Mouse (Mus musculus): ENCODE data around the gene Hnf1b. TPM values are rescaled to one million over a fixed set of nuclear protein-coding genes. Genes with fewer than 3 reads are reported as not detected.

The Hnf1b gene
- polyA plus RNA-seq (2014; fragmentation: Nextera tagmentation; extraction: Ambion mirVana) = 4.5 and 5.0 TPM in 2 replicates

DNA sequence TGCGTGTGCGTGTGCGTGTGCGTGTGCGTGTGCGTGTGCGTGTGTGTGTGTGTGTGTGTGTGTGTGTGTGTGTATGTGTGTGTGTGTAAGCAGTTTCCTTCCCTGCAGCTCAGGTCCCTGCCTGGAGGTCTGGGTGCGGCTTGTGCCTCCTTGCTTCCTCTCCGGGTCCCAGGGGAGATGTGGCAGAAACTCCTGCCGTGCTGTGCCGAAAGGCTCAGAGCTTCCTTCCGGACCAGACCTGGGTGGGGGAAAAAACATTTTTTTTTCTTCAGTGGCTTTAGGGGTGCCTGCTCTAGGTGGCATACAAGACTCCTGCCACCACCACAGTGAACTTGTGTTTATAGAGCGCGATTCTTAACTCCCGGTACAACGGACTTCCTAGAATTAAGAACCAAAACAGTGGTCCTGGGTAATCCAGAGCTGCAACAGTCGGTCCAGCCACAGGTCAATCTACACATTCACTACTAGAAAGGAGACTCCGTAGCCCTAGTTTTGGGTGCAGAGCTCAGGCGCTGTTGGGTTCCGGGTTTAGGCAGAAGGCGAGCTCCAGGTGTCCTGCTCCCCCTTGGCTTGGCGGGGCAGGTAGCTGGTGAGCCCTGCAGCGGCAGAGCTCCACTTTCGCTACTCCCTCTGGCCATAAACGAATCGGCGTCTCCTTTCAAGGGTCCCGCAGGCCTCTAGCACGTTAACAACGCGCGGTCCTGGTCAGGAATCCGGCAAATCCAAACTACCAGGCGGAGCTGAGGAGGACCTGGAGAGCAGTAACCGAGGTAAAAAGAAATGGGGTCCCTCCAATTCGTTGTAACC is at the start of gene Hnf1b:
TSS of gene Hnf1b (plus strand) at position 535 of the 807 bp plus-strand sequence.
- 5% methylated on average over 33 of the region's 36 CpGs for WGBS
- no peak within 1 kb of the TSS; the same call in 1 of the 2 replicates for H3K27ac ChIP-seq (ENCODE audit: low read depth, low read length)
- peak within 1 kb of the TSS; percentile 3; the same call in 1 of the 2 replicates for H3K9ac ChIP-seq (ENCODE audit: low read depth, low read length)
- H3K4me2 ChIP-seq = peak within 1 kb of the TSS; percentile 56
- H3K4me3 ChIP-seq (ENCODE audit: low read depth, low read length) = peak within 1 kb of the TSS; percentile 34
- DNase-seq (ENCODE audit: low spot score) = peak; percentile 51
- ATAC-seq (replicated peaks; ENCODE audit: low FRiP score) = no peak
- H3K36me3 ChIP-seq (ENCODE audit: control insufficient read depth, insufficient read depth, low read length) = no peaks in the 10 kb centered on the region
- peaks cover 57% of the 10 kb centered on the region for H3K27me3 ChIP-seq (replicated peaks; ENCODE audit: control insufficient read depth, insufficient read depth, low read length)
- no peaks in the 10 kb centered on the region for H3K9me3 ChIP-seq (ENCODE audit: control insufficient read depth, low read length)
- no peaks in the 10 kb centered on the region for H3K4me1 ChIP-seq (replicated peaks; ENCODE audit: control insufficient read depth, insufficient read depth, low read length)

DNA sequence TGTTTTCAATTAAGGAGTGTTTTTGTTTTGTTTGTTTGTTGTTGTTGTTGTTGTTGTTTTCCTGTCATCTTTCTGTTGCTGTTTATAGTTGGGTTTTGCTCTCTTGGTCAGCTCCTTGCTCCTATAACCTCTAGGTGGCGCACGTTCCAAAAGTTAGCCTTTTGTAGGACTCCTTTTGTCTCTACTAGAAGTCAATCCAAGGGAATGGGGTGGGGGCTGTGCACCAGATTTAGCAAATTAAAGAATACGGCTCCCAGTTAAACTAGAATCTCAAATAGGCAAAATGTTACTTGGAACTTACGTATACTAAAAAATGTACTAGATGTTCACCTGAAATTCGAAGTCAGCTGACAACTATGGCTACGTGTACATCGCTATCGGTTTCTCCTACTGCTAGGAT is 47.7 kb upstream of the Hnf1b start:
- no peak overlapping the region for H3K4me2 ChIP-seq
- H3K36me3 ChIP-seq (ENCODE audit: control insufficient read depth, insufficient read depth, low read length) = no peaks in the 10 kb centered on the region
- ATAC-seq (replicated peaks; ENCODE audit: low FRiP score) = no peak
- no peaks in the 10 kb centered on the region for H3K27me3 ChIP-seq (replicated peaks; ENCODE audit: control insufficient read depth, insufficient read depth, low read length)
- no peaks in the 10 kb centered on the region for H3K4me1 ChIP-seq (replicated peaks; ENCODE audit: control insufficient read depth, insufficient read depth, low read length)
- WGBS = 66% methylated on average over 8 of the region's 8 CpGs
- H3K9me3 ChIP-seq (ENCODE audit: control insufficient read depth, low read length) = no peaks in the 10 kb centered on the region
- no peak for DNase-seq (ENCODE audit: low spot score)
- H3K4me3 ChIP-seq (ENCODE audit: low read depth, low read length) = no peak overlapping the region
- no peak overlapping the region for H3K9ac ChIP-seq (ENCODE audit: low read depth, low read length)
- H3K27ac ChIP-seq (ENCODE audit: low read depth, low read length) = no peak overlapping the region

DNA sequence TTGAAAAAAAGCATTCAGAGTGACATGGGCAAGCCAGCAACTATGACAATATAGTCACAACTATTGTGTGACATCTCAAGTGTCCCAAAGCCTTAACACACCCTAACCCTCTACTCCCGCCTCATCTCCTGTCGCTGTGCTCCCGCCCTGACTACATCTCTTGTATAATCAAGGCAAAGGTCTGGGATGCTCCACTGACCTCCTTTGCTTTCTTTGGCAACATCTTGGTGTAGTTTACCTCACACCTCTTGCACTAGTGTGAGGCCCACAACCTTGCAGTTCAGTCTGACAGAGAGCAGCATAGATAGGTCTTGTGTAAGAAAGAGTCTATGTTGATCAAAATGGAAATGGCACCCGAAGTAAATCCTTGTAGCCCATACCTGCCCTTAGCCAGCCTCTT is 47.3 kb upstream of the Hnf1b start:
- 89% methylated on average over 4 of the region's 4 CpGs for WGBS
- H3K36me3 ChIP-seq (ENCODE audit: control insufficient read depth, insufficient read depth, low read length) = no peaks in the 10 kb centered on the region
- H3K4me3 ChIP-seq (ENCODE audit: low read depth, low read length) = no peak overlapping the region
- no peaks in the 10 kb centered on the region for H3K4me1 ChIP-seq (replicated peaks; ENCODE audit: control insufficient read depth, insufficient read depth, low read length)
- H3K4me2 ChIP-seq = no peak overlapping the region
- ATAC-seq (replicated peaks; ENCODE audit: low FRiP score) (no peak), DNase-seq (ENCODE audit: low spot score) (no peak)
- no peaks in the 10 kb centered on the region for H3K9me3 ChIP-seq (ENCODE audit: control insufficient read depth, low read length)
- no peaks in the 10 kb centered on the region for H3K27me3 ChIP-seq (replicated peaks; ENCODE audit: control insufficient read depth, insufficient read depth, low read length)
- H3K27ac ChIP-seq (ENCODE audit: low read depth, low read length) = no peak overlapping the region
- no peak overlapping the region for H3K9ac ChIP-seq (ENCODE audit: low read depth, low read length)

DNA sequence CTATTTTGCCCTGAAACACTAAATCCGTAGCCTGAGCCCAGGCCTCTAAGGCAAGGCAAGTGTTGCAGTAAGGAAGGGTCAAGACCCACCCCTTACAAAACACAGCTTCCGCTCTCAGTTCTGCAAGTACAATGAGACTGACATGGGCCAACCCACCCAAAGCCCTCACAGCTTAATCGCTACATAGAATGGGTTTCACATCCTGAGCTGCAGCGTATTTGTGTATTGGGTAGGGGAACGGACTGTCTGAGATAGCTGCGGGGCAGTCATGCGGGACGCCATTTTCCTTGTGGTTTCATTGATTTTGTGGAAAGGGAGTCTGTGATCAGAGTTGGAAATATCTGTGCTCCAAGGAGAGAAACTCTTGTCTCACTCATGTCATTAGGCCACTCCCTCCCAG is 39.4 kb upstream of the Hnf1b start:
- Histone ChIP-seq H3K9me3 (ENCODE audit: control insufficient read depth, low read length) (no peaks in the 10 kb centered on the region), H3K4me2 (no peak overlapping the region), H3K27ac (ENCODE audit: low read depth, low read length) (no peak overlapping the region), H3K4me3 (ENCODE audit: low read depth, low read length) (no peak overlapping the region), H3K4me1 (replicated peaks; ENCODE audit: control insufficient read depth, insufficient read depth, low read length) (no peaks in the 10 kb centered on the region), H3K27me3 (replicated peaks; ENCODE audit: control insufficient read depth, insufficient read depth, low read length) (no peaks in the 10 kb centered on the region), H3K9ac (ENCODE audit: low read depth, low read length) (no peak overlapping the region), H3K36me3 (ENCODE audit: control insufficient read depth, insufficient read depth, low read length) (no peaks in the 10 kb centered on the region)
- no peak for ATAC-seq (replicated peaks; ENCODE audit: low FRiP score)
- 84% methylated on average over 8 of the region's 8 CpGs for WGBS
- DNase-seq (ENCODE audit: low spot score) = no peak

DNA sequence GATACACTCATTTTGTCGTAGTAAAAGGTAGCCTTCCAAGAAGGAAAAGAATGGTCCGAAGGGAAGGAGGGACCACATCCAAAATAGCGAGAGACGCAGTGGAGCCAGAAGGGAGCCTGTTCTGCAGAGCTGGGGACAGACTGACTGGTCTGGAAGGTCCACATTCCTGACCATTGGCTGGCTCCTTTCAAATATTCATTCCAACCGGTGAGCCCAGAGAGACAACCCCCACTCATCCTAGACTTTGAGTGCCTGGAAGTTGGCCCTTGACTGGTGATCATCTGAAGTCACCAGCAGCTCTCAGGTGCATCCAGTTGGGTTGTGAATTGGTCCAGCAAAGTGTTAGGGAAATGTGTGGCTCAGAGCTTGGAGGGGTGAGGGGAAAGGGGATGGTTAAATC is 34.7 kb upstream of the Hnf1b start:
- ATAC-seq (replicated peaks; ENCODE audit: low FRiP score) = no peak
- H3K9ac ChIP-seq (ENCODE audit: low read depth, low read length) = no peak overlapping the region
- 73% methylated on average over 5 of the region's 5 CpGs for WGBS
- H3K27ac ChIP-seq (ENCODE audit: low read depth, low read length) = no peak overlapping the region
- H3K4me2 ChIP-seq = no peak overlapping the region
- no peaks in the 10 kb centered on the region for H3K36me3 ChIP-seq (ENCODE audit: control insufficient read depth, insufficient read depth, low read length)
- no peaks in the 10 kb centered on the region for H3K4me1 ChIP-seq (replicated peaks; ENCODE audit: control insufficient read depth, insufficient read depth, low read length)
- no peaks in the 10 kb centered on the region for H3K27me3 ChIP-seq (replicated peaks; ENCODE audit: control insufficient read depth, insufficient read depth, low read length)
- no peak overlapping the region for H3K4me3 ChIP-seq (ENCODE audit: low read depth, low read length)
- no peak for DNase-seq (ENCODE audit: low spot score)
- H3K9me3 ChIP-seq (ENCODE audit: control insufficient read depth, low read length) = no peaks in the 10 kb centered on the region

DNA sequence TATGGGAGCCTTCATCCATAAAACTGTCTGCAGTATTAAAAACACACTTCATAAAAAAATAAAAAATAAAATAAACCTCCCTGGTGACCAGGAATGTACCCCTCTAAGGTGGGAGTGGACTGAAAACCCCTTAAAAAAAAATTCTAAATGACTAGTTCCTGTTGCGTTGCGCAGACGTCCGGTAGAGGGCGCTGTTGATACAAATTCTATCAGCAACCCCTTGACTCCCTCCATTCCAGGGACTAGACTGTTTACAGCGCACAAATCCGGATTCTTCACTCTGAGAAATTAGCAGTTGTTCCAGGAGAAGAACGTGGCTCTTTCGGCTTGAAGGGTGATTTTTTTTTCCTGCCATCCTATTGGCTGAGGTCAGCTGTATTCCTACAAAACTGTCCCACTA is 34.2 kb upstream of the Hnf1b start:
- no peak overlapping the region for H3K27ac ChIP-seq (ENCODE audit: low read depth, low read length)
- ATAC-seq (replicated peaks; ENCODE audit: low FRiP score) (no peak), DNase-seq (ENCODE audit: low spot score) (no peak)
- no peak overlapping the region for H3K4me3 ChIP-seq (ENCODE audit: low read depth, low read length)
- no peaks in the 10 kb centered on the region for H3K9me3 ChIP-seq (ENCODE audit: control insufficient read depth, low read length)
- no peak overlapping the region for H3K9ac ChIP-seq (ENCODE audit: low read depth, low read length)
- WGBS = 9% methylated on average over 9 of the region's 9 CpGs
- H3K4me2 ChIP-seq = no peak overlapping the region
- H3K27me3 ChIP-seq (replicated peaks; ENCODE audit: control insufficient read depth, insufficient read depth, low read length) = no peaks in the 10 kb centered on the region
- no peaks in the 10 kb centered on the region for H3K36me3 ChIP-seq (ENCODE audit: control insufficient read depth, insufficient read depth, low read length)
- H3K4me1 ChIP-seq (replicated peaks; ENCODE audit: control insufficient read depth, insufficient read depth, low read length) = no peaks in the 10 kb centered on the region

DNA sequence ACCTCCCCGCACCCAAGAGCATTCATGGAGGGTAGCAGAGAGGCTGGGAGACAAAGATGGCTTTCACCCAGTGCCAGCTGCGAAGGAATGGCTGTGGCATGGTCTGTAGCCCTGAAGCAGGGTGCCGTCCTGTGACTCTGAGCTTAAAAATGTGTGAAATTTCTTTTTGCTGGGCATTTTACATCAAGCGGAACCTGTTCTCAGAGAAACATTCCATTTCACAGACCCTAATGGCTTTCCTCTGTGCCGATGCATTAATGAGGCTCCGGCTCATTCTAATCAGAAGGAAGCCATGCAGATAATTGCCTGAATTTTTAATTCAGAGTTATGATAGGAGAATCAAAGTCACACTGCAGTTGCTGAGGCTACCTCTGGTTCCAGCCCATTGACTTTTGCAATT is 32.8 kb upstream of the Hnf1b start:
- Histone ChIP-seq H3K4me1 (replicated peaks; ENCODE audit: control insufficient read depth, insufficient read depth, low read length) (no peaks in the 10 kb centered on the region), H3K36me3 (ENCODE audit: control insufficient read depth, insufficient read depth, low read length) (no peaks in the 10 kb centered on the region), H3K9me3 (ENCODE audit: control insufficient read depth, low read length) (no peaks in the 10 kb centered on the region), H3K27ac (ENCODE audit: low read depth, low read length) (no peak overlapping the region), H3K4me2 (no peak overlapping the region), H3K27me3 (replicated peaks; ENCODE audit: control insufficient read depth, insufficient read depth, low read length) (no peaks in the 10 kb centered on the region), H3K4me3 (ENCODE audit: low read depth, low read length) (no peak overlapping the region), H3K9ac (ENCODE audit: low read depth, low read length) (no peak overlapping the region)
- ATAC-seq (replicated peaks; ENCODE audit: low FRiP score) = no peak
- DNase-seq (ENCODE audit: low spot score) = no peak
- WGBS = 78% methylated on average over 6 of the region's 6 CpGs

DNA sequence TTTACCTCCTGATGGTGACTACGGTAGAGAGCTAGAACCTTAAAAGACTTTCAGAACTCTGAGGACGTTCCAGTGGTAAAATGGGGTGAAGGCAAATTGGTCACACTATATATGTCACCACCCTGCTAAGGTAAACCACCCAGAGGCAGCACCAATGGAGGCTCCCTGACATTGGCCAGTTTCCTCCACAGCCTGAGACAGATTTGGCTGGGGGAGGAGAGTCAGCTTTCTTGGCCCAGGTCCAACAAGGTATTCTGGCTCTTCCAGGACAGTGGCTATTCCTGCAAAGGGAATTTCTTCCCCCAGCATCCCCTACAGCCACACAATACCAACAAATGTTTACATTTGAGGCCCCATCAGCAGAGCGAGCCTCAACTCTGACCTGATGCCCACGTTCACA is 31.9 kb upstream of the Hnf1b start:
- Histone ChIP-seq H3K4me3 (ENCODE audit: low read depth, low read length) (no peak overlapping the region), H3K9ac (ENCODE audit: low read depth, low read length) (no peak overlapping the region), H3K27ac (ENCODE audit: low read depth, low read length) (no peak overlapping the region), H3K9me3 (ENCODE audit: control insufficient read depth, low read length) (no peaks in the 10 kb centered on the region), H3K27me3 (replicated peaks; ENCODE audit: control insufficient read depth, insufficient read depth, low read length) (no peaks in the 10 kb centered on the region), H3K4me2 (no peak overlapping the region), H3K36me3 (ENCODE audit: control insufficient read depth, insufficient read depth, low read length) (no peaks in the 10 kb centered on the region), H3K4me1 (replicated peaks; ENCODE audit: control insufficient read depth, insufficient read depth, low read length) (no peaks in the 10 kb centered on the region)
- DNase-seq (ENCODE audit: low spot score) (no peak), ATAC-seq (replicated peaks; ENCODE audit: low FRiP score) (no peak)
- 63% methylated on average over 4 of the region's 4 CpGs for WGBS

DNA sequence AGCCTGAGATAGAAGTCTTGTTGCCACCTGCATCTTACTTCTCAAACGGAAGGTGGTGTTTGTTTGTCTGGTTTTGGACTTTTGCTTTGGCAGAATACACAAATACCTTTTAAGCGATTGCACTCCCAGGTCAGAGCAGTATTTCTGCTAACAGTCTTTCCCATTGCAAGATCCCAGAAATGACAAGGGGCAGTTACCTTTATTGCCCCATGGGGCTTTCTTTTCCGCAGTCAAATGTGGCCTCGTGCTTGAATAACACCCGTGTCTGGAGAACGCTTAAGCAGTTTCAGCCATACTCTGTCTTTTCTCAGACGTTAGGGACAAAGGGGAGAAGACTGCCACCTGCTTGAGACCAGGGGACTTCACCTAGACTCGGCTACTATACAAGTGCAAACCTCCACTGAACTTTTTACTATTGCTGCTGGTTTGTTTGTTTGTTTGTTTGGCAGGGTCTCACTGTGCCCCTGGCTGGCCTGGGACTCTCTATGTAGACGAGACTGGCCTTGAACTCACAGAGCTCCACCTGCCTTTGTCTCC is 31.2 kb upstream of the Hnf1b start:
- Histone ChIP-seq H3K27ac (ENCODE audit: low read depth, low read length) (no peak overlapping the region), H3K36me3 (ENCODE audit: control insufficient read depth, insufficient read depth, low read length) (no peaks in the 10 kb centered on the region), H3K4me2 (no peak overlapping the region), H3K9me3 (ENCODE audit: control insufficient read depth, low read length) (no peaks in the 10 kb centered on the region), H3K4me3 (ENCODE audit: low read depth, low read length) (no peak overlapping the region), H3K9ac (ENCODE audit: low read depth, low read length) (no peak overlapping the region), H3K4me1 (replicated peaks; ENCODE audit: control insufficient read depth, insufficient read depth, low read length) (no peaks in the 10 kb centered on the region), H3K27me3 (replicated peaks; ENCODE audit: control insufficient read depth, insufficient read depth, low read length) (no peaks in the 10 kb centered on the region)
- DNase-seq (ENCODE audit: low spot score) = no peak
- ATAC-seq (replicated peaks; ENCODE audit: low FRiP score) = no peak
- 55% methylated on average over 9 of the region's 9 CpGs for WGBS
